Mouse (Mus musculus): ENCODE measurements around the gene AI837181. TPM values are rescaled to one million over a fixed set of nuclear protein-coding genes. Genes with fewer than 3 reads are reported as not detected.

AI837181 gene
- polyA plus RNA-seq, 1 experiment from 2014 or later: 72.3 TPM

- Histone ChIP-seq H3K9me3 (replicated peaks) (no peaks in the 10 kb centered on the region), H3K27ac (replicated peaks) (no peak overlapping the region; the same call in 1 of the 2 replicates), H3K36me3 (peaks cover 14% of the 10 kb centered on the region), H3K9ac (no peak overlapping the region), H3K4me2 (replicated peaks) (no peak overlapping the region), H3K27me3 (no peaks in the 10 kb centered on the region), H3K4me3 (replicated peaks) (no peak overlapping the region), H3K4me1 (peaks cover 34% of the 10 kb centered on the region)
- WGBS: 68% methylated on average over 2 of the region's 2 CpGs
- no peak for ATAC-seq (ENCODE audit: insufficient number of reproducible peaks, low FRiP score, low TSS enrichment, low read depth)
Observed at GRCm38 (mm10) chr19:5428083-5428482, 3.1 kb downstream of the AI837181 start.

GRCm38 (mm10) chr19:5429219-5429618, 4.3 kb downstream of the AI837181 start:
- H3K9ac ChIP-seq: no peak overlapping the region
- H3K4me3 ChIP-seq (replicated peaks): no peak overlapping the region
- 77% methylated on average over 4 of the region's 4 CpGs for WGBS

GRCm38 (mm10) chr19:5429806-5430205, 4.9 kb downstream of the AI837181 start:
- H3K4me2 ChIP-seq (replicated peaks): no peak overlapping the region
- H3K27ac ChIP-seq (replicated peaks): no peak overlapping the region
- no peak overlapping the region for H3K4me3 ChIP-seq (replicated peaks)
- 61% methylated on average over 8 of the region's 8 CpGs for WGBS
- peaks cover 12% of the 10 kb centered on the region for H3K36me3 ChIP-seq
- no peaks in the 10 kb centered on the region for H3K27me3 ChIP-seq
- peaks cover 36% of the 10 kb centered on the region for H3K4me1 ChIP-seq
- H3K9ac ChIP-seq: no peak overlapping the region
- no peak for ATAC-seq (ENCODE audit: insufficient number of reproducible peaks, low FRiP score, low TSS enrichment, low read depth)
- H3K9me3 ChIP-seq (replicated peaks): no peaks in the 10 kb centered on the region

More at GRCm38 (mm10) chr19:5429219-5429618, 4.3 kb downstream of the AI837181 start:
- Histone ChIP-seq H3K36me3 (peaks cover 12% of the 10 kb centered on the region), H3K9me3 (replicated peaks) (no peaks in the 10 kb centered on the region), H3K27ac (replicated peaks) (no peak overlapping the region), H3K4me1 (peaks cover 36% of the 10 kb centered on the region), H3K4me2 (replicated peaks) (no peak overlapping the region), H3K27me3 (no peaks in the 10 kb centered on the region)
- no peak for ATAC-seq (ENCODE audit: insufficient number of reproducible peaks, low FRiP score, low TSS enrichment, low read depth)

GRCm38 (mm10) chr19:5430408-5430807, 5.5 kb downstream of the AI837181 start:
- WGBS: 74% methylated on average over 1 of the region's 1 CpGs
- H3K4me1 ChIP-seq: peaks cover 36% of the 10 kb centered on the region
- no peak for ATAC-seq (ENCODE audit: insufficient number of reproducible peaks, low FRiP score, low TSS enrichment, low read depth)
- no peak overlapping the region for H3K4me3 ChIP-seq (replicated peaks)
- H3K9me3 ChIP-seq (replicated peaks): no peaks in the 10 kb centered on the region
- H3K27ac ChIP-seq (replicated peaks): no peak overlapping the region
- H3K9ac ChIP-seq: no peak overlapping the region
- no peaks in the 10 kb centered on the region for H3K27me3 ChIP-seq
- no peak overlapping the region for H3K4me2 ChIP-seq (replicated peaks)
- H3K36me3 ChIP-seq: peaks cover 12% of the 10 kb centered on the region

- no peak overlapping the region for H3K4me3 ChIP-seq (replicated peaks)
- no peak overlapping the region for H3K27ac ChIP-seq (replicated peaks)
- H3K4me2 ChIP-seq (replicated peaks): no peak overlapping the region
- H3K4me1 ChIP-seq: peaks cover 22% of the 10 kb centered on the region
- WGBS: 69% methylated on average over 4 of the region's 4 CpGs
- H3K9me3 ChIP-seq (replicated peaks): no peaks in the 10 kb centered on the region
- ATAC-seq (ENCODE audit: insufficient number of reproducible peaks, low FRiP score, low TSS enrichment, low read depth): no peak
- peaks cover 4% of the 10 kb centered on the region for H3K36me3 ChIP-seq
- no peak overlapping the region for H3K9ac ChIP-seq
- no peaks in the 10 kb centered on the region for H3K27me3 ChIP-seq
Observed at GRCm38 (mm10) chr19:5431911-5432464, 7.0 kb downstream of the AI837181 start.

GRCm38 (mm10) chr19:5432992-5433852, 8.3 kb downstream of the AI837181 start:
- H3K4me1 ChIP-seq: peaks cover 18% of the 10 kb centered on the region
- H3K27me3 ChIP-seq: no peaks in the 10 kb centered on the region
- H3K27ac ChIP-seq (replicated peaks): peak overlapping the region; percentile 82
- WGBS: 4% methylated on average over 16 of the region's 16 CpGs
- peak; percentile 51; the same call in 1 of the 2 replicates for ATAC-seq (ENCODE audit: insufficient number of reproducible peaks, low FRiP score, low TSS enrichment, low read depth)
- H3K9me3 ChIP-seq (replicated peaks): no peaks in the 10 kb centered on the region
- peak overlapping the region; percentile 61 for H3K4me2 ChIP-seq (replicated peaks)
- H3K36me3 ChIP-seq: no peaks in the 10 kb centered on the region
- H3K4me3 ChIP-seq (replicated peaks): peak overlapping the region; percentile 34
- no peak overlapping the region for H3K9ac ChIP-seq

- Histone ChIP-seq H3K36me3 (no peaks in the 10 kb centered on the region), H3K4me1 (peaks cover 18% of the 10 kb centered on the region), H3K4me2 (replicated peaks) (peak overlapping the region; percentile 61), H3K9me3 (replicated peaks) (no peaks in the 10 kb centered on the region), H3K9ac (no peak overlapping the region), H3K27me3 (no peaks in the 10 kb centered on the region), H3K4me3 (replicated peaks) (peak overlapping the region; percentile 34; the same call in 1 of the 2 replicates), H3K27ac (replicated peaks) (peak overlapping the region; percentile 82)
- no peak for ATAC-seq (ENCODE audit: insufficient number of reproducible peaks, low FRiP score, low TSS enrichment, low read depth)
- WGBS: 65% methylated on average over 7 of the region's 7 CpGs
Observed at GRCm38 (mm10) chr19:5433951-5434350, 9.0 kb downstream of the AI837181 start.

- Histone ChIP-seq H3K27me3 (peaks cover 40% of the 10 kb centered on the region), H3K36me3 (no peaks in the 10 kb centered on the region), H3K9me3 (replicated peaks) (no peaks in the 10 kb centered on the region), H3K4me2 (replicated peaks) (no peak overlapping the region), H3K4me3 (replicated peaks) (no peak overlapping the region), H3K27ac (replicated peaks) (no peak overlapping the region), H3K9ac (no peak overlapping the region), H3K4me1 (peaks cover 19% of the 10 kb centered on the region)
- no peak for ATAC-seq (ENCODE audit: insufficient number of reproducible peaks, low FRiP score, low TSS enrichment, low read depth)
- WGBS: 60% methylated on average over 9 of the region's 9 CpGs
Observed at GRCm38 (mm10) chr19:5444371-5444908, 19.5 kb downstream of the AI837181 start.

- Histone ChIP-seq H3K4me3 (replicated peaks) (no peak overlapping the region), H3K27ac (replicated peaks) (no peak overlapping the region), H3K9ac (no peak overlapping the region), H3K4me2 (replicated peaks) (no peak overlapping the region), H3K9me3 (replicated peaks) (no peaks in the 10 kb centered on the region), H3K4me1 (peaks cover 19% of the 10 kb centered on the region), H3K27me3 (peaks cover 45% of the 10 kb centered on the region), H3K36me3 (no peaks in the 10 kb centered on the region)
- no peak for ATAC-seq (ENCODE audit: insufficient number of reproducible peaks, low FRiP score, low TSS enrichment, low read depth)
- WGBS: 29% methylated on average over 7 of the region's 7 CpGs
Observed at GRCm38 (mm10) chr19:5444954-5445353, 20.0 kb downstream of the AI837181 start.

- 89% methylated on average over 5 of the region's 5 CpGs for WGBS
- no peak overlapping the region for H3K9ac ChIP-seq
- no peak for ATAC-seq (ENCODE audit: insufficient number of reproducible peaks, low FRiP score, low TSS enrichment, low read depth)
- no peak overlapping the region for H3K4me2 ChIP-seq (replicated peaks)
- H3K36me3 ChIP-seq: no peaks in the 10 kb centered on the region
- H3K4me1 ChIP-seq: peaks cover 19% of the 10 kb centered on the region
- no peaks in the 10 kb centered on the region for H3K9me3 ChIP-seq (replicated peaks)
- no peak overlapping the region for H3K4me3 ChIP-seq (replicated peaks)
- H3K27ac ChIP-seq (replicated peaks): no peak overlapping the region
- peaks cover 53% of the 10 kb centered on the region for H3K27me3 ChIP-seq
Observed at GRCm38 (mm10) chr19:5445747-5446146, 20.8 kb downstream of the AI837181 start.

GRCm38 (mm10) chr19:5447515-5448353, 22.8 kb downstream of the AI837181 start, which contains the start of gene Fosl1:
Gene Fosl1, plus strand, starts transcription at chr19:5447547.
- H3K9me3 ChIP-seq (replicated peaks): no peaks in the 10 kb centered on the region
- peaks cover 19% of the 10 kb centered on the region for H3K4me1 ChIP-seq
- H3K4me3 ChIP-seq (replicated peaks): peak within 1 kb of the TSS; percentile 58
- H3K27ac ChIP-seq (replicated peaks): no peak within 1 kb of the TSS
- H3K27me3 ChIP-seq: peaks cover 58% of the 10 kb centered on the region
- H3K9ac ChIP-seq: peak within 1 kb of the TSS; percentile 21
- under 1% methylated on average over 70 of the region's 70 CpGs for WGBS
- peak; percentile 24; the same call in 1 of the 2 replicates for ATAC-seq (ENCODE audit: insufficient number of reproducible peaks, low FRiP score, low TSS enrichment, low read depth)
- H3K4me2 ChIP-seq (replicated peaks): peak within 1 kb of the TSS; percentile 98
- H3K36me3 ChIP-seq: no peaks in the 10 kb centered on the region

All from embryonic facial prominence, embryonic 15.5 days (tissue).